Mouse (Mus musculus) hindbrain, embryonic 11.5 days (tissue): ENCODE results near the gene Svs5. TPM values are rescaled to one million over a fixed set of nuclear protein-coding genes. Genes with fewer than 3 reads are reported as not detected.
"Not testable (repeated sequence)": the region's sequence is repeated elsewhere in the genome, so short reads cannot be mapped to it uniquely, and the experiment has no call there.

ENCODE experiments used
- ATAC-seq: fragments of 200-750 bp; cut with Nextera tagmentation; 2 replicates; pipeline ENCODE4 v1.8.0; 2017; ENCODE audit warnings: mild to moderate bottlenecking, moderate TSS enrichment, moderate library complexity; ENCODE audit not compliant: low FRiP score
- DNase-seq: peaks from one replicate; pipeline ENCODE4 v3.0.0-alpha.2; 2015; ENCODE audit warnings: low spot score
- H3K27ac ChIP-seq: fragments of 300-500 bp; sonication (generic); 2 replicates; pipeline ENCODE4 v1.5.1; 2014; ENCODE audit warnings: mild to moderate bottlenecking, low read depth, low read length
- H3K27me3 ChIP-seq: fragments of 300-500 bp; sonication (generic); 2 replicates; pipeline ENCODE4 v1.6.1; 2014; ENCODE audit warnings: mild to moderate bottlenecking, low read length, moderate library complexity, mixed read lengths; ENCODE audit not compliant: control insufficient read depth, insufficient read depth
- H3K36me3 ChIP-seq: fragments of 300-500 bp; sonication (generic); 2 replicates; pipeline ENCODE4 v1.6.1; 2014; ENCODE audit warnings: mild to moderate bottlenecking, low read length, moderate library complexity, mixed read lengths; ENCODE audit not compliant: control insufficient read depth, insufficient read depth
- H3K4me1 ChIP-seq: fragments of 300-500 bp; sonication (generic); replicated peaks from 2 replicates; pipeline ENCODE4 v1.6.1; 2014; ENCODE audit warnings: low read length, mixed read lengths; ENCODE audit not compliant: control insufficient read depth, insufficient read depth
- H3K4me2 ChIP-seq: fragments of 300-500 bp; sonication (generic); replicated peaks from 2 replicates; pipeline ENCODE4 v1.6.1; 2014; ENCODE audit warnings: mild to moderate bottlenecking, low read depth, low read length
- H3K4me3 ChIP-seq: fragments of 300-500 bp; sonication (generic); 2 replicates; pipeline ENCODE4 v1.5.1; 2014; ENCODE audit warnings: low read depth, low read length
- H3K9ac ChIP-seq: fragments of 300-500 bp; sonication (generic); 2 replicates; pipeline ENCODE4 v1.6.1; 2014; ENCODE audit warnings: low read depth, low read length
- H3K9me3 ChIP-seq: fragments of 300-500 bp; sonication (generic); 2 replicates; pipeline ENCODE4 v1.6.1; 2016; ENCODE audit warnings: low read length; ENCODE audit not compliant: control insufficient read depth
- WGBS: fragments of 180-500 bp; shearing (Covaris S2); extraction: QIAGEN DNeasy Blood & Tissue Kit; methylation state at CpG from one replicate; pipeline ENCODE4 v1.1.7; 2014; 5-methylcytosine and 5-hydroxymethylcytosine counted together
- polyA plus RNA-seq: library from polyadenylated mRNA; unstranded; fragments of >200 nt; fragmentation: Nextera tagmentation; extraction: Ambion mirVana; gene quantifications from 2 replicates; pipeline ENCODE4 v1.2.1, GENCODE M21; 2014

The Svs5 gene
- not detected in 2 replicates for polyA plus RNA-seq

- H3K4me3 ChIP-seq, DNase-seq, H3K4me2 ChIP-seq, H3K9ac ChIP-seq, ATAC-seq, H3K27me3 ChIP-seq, H3K9me3 ChIP-seq, H3K27ac ChIP-seq, H3K36me3 ChIP-seq, H3K4me1 ChIP-seq: not testable (repeated sequence)
- 79% methylated on average over 3 of the region's 3 CpGs for WGBS
Observed at GRCm38 (mm10) chr2:164332440-164332839, at the start of gene Svs5. Gene Svs5 (plus strand): TSS chr2:164332740.

DNA sequence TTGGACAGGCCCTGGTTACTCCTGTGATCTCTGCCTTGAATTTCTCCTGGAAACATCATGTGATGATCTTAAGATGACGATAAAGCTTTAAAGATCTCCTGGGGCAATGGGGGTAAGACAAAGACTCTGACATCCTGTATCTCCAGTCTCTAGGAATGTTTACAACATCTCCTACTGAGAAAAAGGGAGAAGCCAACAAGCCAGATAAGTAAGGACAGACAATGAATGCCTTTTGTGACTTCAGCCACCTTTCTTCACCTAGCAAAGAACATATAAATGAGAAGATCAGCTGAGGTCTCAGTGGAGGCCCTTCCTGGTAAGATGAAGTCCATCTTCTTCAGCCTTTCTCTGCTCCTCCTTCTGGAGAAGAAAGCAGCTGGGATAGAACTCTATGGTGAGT is 43.6 kb upstream of the Svs5 start, which contains the start of gene Svs3a:
Gene Svs3a (plus strand): TSS at position 301 of the 400 bp plus-strand sequence.
- WGBS: 75% methylated on average over 1 of the region's 1 CpGs
- H3K9me3 ChIP-seq, H3K4me3 ChIP-seq, H3K9ac ChIP-seq, H3K4me2 ChIP-seq, H3K27me3 ChIP-seq, H3K4me1 ChIP-seq, H3K36me3 ChIP-seq, ATAC-seq, DNase-seq, H3K27ac ChIP-seq: not testable (repeated sequence)

- no peak for DNase-seq
- WGBS: 89% methylated on average over 5 of the region's 5 CpGs
- ATAC-seq: no peak
- Histone ChIP-seq H3K4me3 (no peak overlapping the region), H3K4me1 (no peaks in the 10 kb centered on the region), H3K4me2 (no peak overlapping the region), H3K36me3 (no peaks in the 10 kb centered on the region), H3K9ac (no peak overlapping the region), H3K27me3 (no peaks in the 10 kb centered on the region), H3K9me3 (no peaks in the 10 kb centered on the region), H3K27ac (no peak overlapping the region)
Observed at GRCm38 (mm10) chr2:164312599-164312998, 19.9 kb upstream of the Svs5 start.

DNA sequence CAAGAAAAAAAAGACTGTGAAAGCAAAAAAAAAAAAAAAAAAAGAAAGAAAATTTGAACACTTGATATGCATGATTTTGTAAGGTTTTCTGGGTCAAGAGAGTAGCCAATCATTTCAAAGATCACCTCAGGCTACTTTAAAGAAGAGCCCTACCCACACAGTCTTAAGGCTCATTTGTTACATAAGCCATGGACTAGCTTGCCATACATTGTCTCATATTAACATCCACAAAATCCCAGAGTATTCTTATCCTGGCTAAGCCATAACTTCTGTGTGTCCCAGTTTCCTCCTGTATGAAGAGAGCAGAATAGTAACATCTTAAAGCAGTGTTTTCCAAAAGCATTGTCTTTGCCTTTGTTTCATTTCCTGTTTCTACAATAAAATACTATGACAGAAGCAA is 17.1 kb upstream of the Svs5 start:
- not testable (repeated sequence) for H3K36me3 ChIP-seq, H3K27ac ChIP-seq, H3K9ac ChIP-seq, H3K4me1 ChIP-seq, H3K9me3 ChIP-seq, H3K4me2 ChIP-seq, DNase-seq, ATAC-seq, H3K4me3 ChIP-seq, H3K27me3 ChIP-seq

GRCm38 (mm10) chr2:164316451-164316850 is 16.1 kb upstream of the Svs5 start, which contains the start of gene Svs6:
Gene Svs6 (plus strand): TSS chr2:164316751.
- not testable (repeated sequence) for DNase-seq, H3K27me3 ChIP-seq, ATAC-seq, H3K4me1 ChIP-seq, H3K4me3 ChIP-seq, H3K27ac ChIP-seq, H3K4me2 ChIP-seq, H3K9ac ChIP-seq, H3K36me3 ChIP-seq, H3K9me3 ChIP-seq
- 71% methylated on average over 1 of the region's 1 CpGs for WGBS

- ATAC-seq: no peak
- WGBS: 89% methylated on average over 6 of the region's 6 CpGs
Observed at GRCm38 (mm10) chr2:164320983-164321382, 11.6 kb upstream of the Svs5 start.

GRCm38 (mm10) chr2:164343732-164344131 is 11.2 kb downstream of the Svs5 start:
- H3K36me3 ChIP-seq, H3K4me1 ChIP-seq, H3K27me3 ChIP-seq, DNase-seq, H3K4me2 ChIP-seq, H3K4me3 ChIP-seq, H3K27ac ChIP-seq, H3K9ac ChIP-seq, H3K9me3 ChIP-seq, ATAC-seq: not testable (repeated sequence)
- 70% methylated on average over 1 of the region's 1 CpGs for WGBS

More at GRCm38 (mm10) chr2:164320983-164321382, 11.6 kb upstream of the Svs5 start:
- no peak for DNase-seq
- Histone ChIP-seq H3K4me1 (no peaks in the 10 kb centered on the region), H3K4me2 (no peak overlapping the region), H3K27me3 (no peaks in the 10 kb centered on the region), H3K9me3 (no peaks in the 10 kb centered on the region), H3K9ac (no peak overlapping the region), H3K4me3 (no peak overlapping the region), H3K27ac (no peak overlapping the region), H3K36me3 (no peaks in the 10 kb centered on the region)

- H3K27ac ChIP-seq, H3K4me2 ChIP-seq, DNase-seq, H3K4me1 ChIP-seq, H3K9ac ChIP-seq, H3K36me3 ChIP-seq, H3K9me3 ChIP-seq, H3K27me3 ChIP-seq, ATAC-seq, H3K4me3 ChIP-seq: not testable (repeated sequence)
Observed at GRCm38 (mm10) chr2:164347697-164348096, 15.2 kb downstream of the Svs5 start.

DNA sequence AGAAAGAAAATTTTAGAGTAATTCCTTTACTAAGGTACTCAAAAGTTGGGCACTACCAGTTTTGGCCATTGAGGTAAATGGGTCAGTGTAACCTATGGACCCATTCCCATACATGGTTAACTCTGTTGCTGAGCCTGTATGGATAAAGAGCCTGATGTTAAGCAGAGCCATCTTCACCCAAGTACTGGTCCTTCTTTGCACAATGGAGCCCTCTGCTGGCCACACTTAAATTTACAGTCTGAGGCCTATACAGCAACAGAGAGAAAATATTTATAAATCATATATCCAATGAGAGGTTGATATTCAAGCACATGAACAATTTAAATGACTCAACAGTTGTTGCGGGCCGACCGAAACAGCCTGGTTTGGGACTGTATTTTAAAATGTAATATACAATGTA is 16.4 kb downstream of the Svs5 start:
- Histone ChIP-seq H3K4me2 (no peak overlapping the region), H3K36me3 (no peaks in the 10 kb centered on the region), H3K4me1 (no peaks in the 10 kb centered on the region), H3K9ac (no peak overlapping the region), H3K4me3 (no peak overlapping the region), H3K27ac (no peak overlapping the region), H3K9me3 (no peaks in the 10 kb centered on the region), H3K27me3 (no peaks in the 10 kb centered on the region)
- ATAC-seq (no peak), DNase-seq (peak; percentile 43)
- WGBS: 93% methylated on average over 3 of the region's 3 CpGs
